Mouse (Mus musculus): ENCODE data around the gene Heatr1. TPM values are rescaled to one million over a fixed set of nuclear protein-coding genes. Genes with fewer than 3 reads are reported as not detected.

The Heatr1 gene
- polyA plus RNA-seq, 1 experiment = 20.8 TPM

DNA sequence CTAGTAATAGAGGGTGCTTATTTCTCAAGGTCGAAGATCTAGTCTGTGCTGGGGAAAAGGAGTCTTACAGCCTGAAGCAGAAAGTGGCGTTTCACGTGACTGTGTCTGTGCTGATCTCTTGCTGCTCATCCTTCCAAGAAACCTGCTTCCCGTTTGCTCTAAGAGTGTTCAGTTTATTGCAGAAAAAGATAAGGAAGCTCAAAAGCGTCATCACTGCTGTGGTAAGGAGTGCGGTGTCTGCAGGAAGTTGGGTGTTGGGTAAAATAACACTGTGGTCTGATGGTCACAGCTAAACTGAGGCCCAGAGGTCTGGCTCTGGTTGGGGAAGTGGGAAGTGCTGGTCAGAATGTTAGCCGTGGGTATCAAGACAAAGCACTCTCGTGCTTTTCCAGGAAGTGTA lies 17.2 kb downstream of the Heatr1 start:
- TF ChIP-seq POLR2A (IDR thresholded peaks at IDR 0.05; ENCODE audit: control insufficient read depth, low read depth, low read length) = no peak
- TF ChIP-seq CTCF (IDR thresholded peaks at IDR 0.05; ENCODE audit: control insufficient read depth, insufficient read depth, insufficient replicate concordance, low read depth, low read length) = no peak
- Histone ChIP-seq H3K4me3 (ENCODE audit: control insufficient read depth, low read depth, low read length) (no peak overlapping the region), H3K4me1 (ENCODE audit: control insufficient read depth, insufficient read depth, low read length) (no peaks in the 10 kb centered on the region), H3K27ac (ENCODE audit: control insufficient read depth, insufficient read depth, low read depth, low read length) (no peak overlapping the region), H3K36me3 (ENCODE audit: control insufficient read depth, insufficient read depth, low read length) (peaks cover 3% of the 10 kb centered on the region), H3K27me3 (ENCODE audit: control insufficient read depth, insufficient read depth, low read length) (no peaks in the 10 kb centered on the region)

DNA sequence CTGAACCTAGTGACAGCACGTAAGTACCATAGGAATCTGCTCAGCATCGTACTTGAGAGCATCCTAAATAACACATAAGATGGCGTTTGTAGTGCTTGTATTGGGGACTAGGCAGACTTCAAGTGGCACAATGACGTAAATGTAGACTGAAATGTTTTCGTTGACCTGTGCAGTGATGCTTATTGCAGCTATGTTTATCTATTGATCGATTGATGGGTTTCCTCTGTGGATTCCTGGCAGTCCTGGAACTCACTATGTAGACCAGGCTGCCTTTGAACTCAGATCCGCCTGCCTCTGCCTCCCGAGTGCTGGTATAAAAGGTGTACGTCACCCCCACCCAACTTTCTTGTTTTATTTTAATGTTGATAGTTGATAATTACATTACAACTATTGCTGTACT lies 25.8 kb downstream of the Heatr1 start:
- TF ChIP-seq CTCF (IDR thresholded peaks at IDR 0.05; ENCODE audit: control insufficient read depth, insufficient read depth, insufficient replicate concordance, low read depth, low read length) (no peak), POLR2A (IDR thresholded peaks at IDR 0.05; ENCODE audit: control insufficient read depth, low read depth, low read length) (no peak)
- Histone ChIP-seq H3K27ac (ENCODE audit: control insufficient read depth, insufficient read depth, low read depth, low read length) (no peak overlapping the region), H3K4me3 (ENCODE audit: control insufficient read depth, low read depth, low read length) (no peak overlapping the region), H3K36me3 (ENCODE audit: control insufficient read depth, insufficient read depth, low read length) (no peaks in the 10 kb centered on the region; the same call in 1 of the 2 replicates), H3K4me1 (ENCODE audit: control insufficient read depth, insufficient read depth, low read length) (no peaks in the 10 kb centered on the region), H3K27me3 (ENCODE audit: control insufficient read depth, insufficient read depth, low read length) (no peaks in the 10 kb centered on the region)

DNA sequence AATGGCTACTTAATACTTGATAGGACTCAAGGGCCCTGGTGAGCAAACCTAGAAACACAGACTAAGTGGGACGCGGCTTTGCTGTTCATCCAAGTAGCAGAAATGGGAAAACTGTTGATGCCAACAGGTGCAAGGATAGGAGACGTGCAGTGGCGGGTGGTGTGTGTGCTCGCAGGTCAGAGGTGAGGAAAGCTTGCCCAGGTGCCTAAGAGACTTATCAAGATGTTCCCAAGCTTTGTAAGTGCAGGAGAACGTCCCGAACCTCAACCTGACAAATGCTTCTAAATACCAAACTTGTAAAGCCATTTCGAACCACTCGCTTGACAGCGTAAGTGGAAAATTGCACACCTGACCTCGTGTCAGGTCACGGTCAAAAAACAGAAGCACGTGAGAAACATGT lies 33.7 kb downstream of the Heatr1 start:
- no peaks in the 10 kb centered on the region for H3K27me3 ChIP-seq (ENCODE audit: control insufficient read depth, insufficient read depth, low read length)
- no peak overlapping the region for H3K27ac ChIP-seq (ENCODE audit: control insufficient read depth, insufficient read depth, low read depth, low read length)
- no peak for TF ChIP-seq CTCF (IDR thresholded peaks at IDR 0.05; ENCODE audit: control insufficient read depth, insufficient read depth, insufficient replicate concordance, low read depth, low read length)
- no peak for TF ChIP-seq POLR2A (IDR thresholded peaks at IDR 0.05; ENCODE audit: control insufficient read depth, low read depth, low read length)
- H3K4me3 ChIP-seq (ENCODE audit: control insufficient read depth, low read depth, low read length) = no peak overlapping the region
- H3K4me1 ChIP-seq (ENCODE audit: control insufficient read depth, insufficient read depth, low read length) = no peaks in the 10 kb centered on the region
- H3K36me3 ChIP-seq (ENCODE audit: control insufficient read depth, insufficient read depth, low read length) = peaks cover 7% of the 10 kb centered on the region

DNA sequence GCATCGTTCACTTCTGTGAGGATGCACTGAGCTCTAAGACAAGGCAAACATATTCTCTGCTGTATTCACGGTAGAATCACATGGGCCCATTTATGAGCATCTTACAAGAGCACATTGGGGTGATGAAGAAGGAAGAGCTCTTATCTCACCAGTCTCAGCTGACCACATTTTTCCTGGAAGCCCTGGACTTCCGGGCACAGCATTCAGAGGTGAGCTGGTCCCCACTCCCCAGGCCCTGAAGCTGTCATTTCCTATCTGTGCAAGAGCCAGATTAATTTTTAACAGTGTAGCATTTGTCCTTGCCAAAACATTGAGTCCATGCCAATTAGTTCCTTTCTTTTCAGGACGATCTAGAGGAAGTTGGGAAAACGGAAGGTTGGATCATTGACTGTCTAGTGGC lies 39.0 kb downstream of the Heatr1 start:
- Histone ChIP-seq H3K27ac (ENCODE audit: control insufficient read depth, insufficient read depth, low read depth, low read length) (no peak overlapping the region), H3K4me1 (ENCODE audit: control insufficient read depth, insufficient read depth, low read length) (no peaks in the 10 kb centered on the region), H3K4me3 (ENCODE audit: control insufficient read depth, low read depth, low read length) (no peak overlapping the region), H3K36me3 (ENCODE audit: control insufficient read depth, insufficient read depth, low read length) (peaks cover 6% of the 10 kb centered on the region), H3K27me3 (ENCODE audit: control insufficient read depth, insufficient read depth, low read length) (no peaks in the 10 kb centered on the region)
- TF ChIP-seq POLR2A (IDR thresholded peaks at IDR 0.05; ENCODE audit: control insufficient read depth, low read depth, low read length) (no peak), CTCF (IDR thresholded peaks at IDR 0.05; ENCODE audit: control insufficient read depth, insufficient read depth, insufficient replicate concordance, low read depth, low read length) (no peak)

DNA sequence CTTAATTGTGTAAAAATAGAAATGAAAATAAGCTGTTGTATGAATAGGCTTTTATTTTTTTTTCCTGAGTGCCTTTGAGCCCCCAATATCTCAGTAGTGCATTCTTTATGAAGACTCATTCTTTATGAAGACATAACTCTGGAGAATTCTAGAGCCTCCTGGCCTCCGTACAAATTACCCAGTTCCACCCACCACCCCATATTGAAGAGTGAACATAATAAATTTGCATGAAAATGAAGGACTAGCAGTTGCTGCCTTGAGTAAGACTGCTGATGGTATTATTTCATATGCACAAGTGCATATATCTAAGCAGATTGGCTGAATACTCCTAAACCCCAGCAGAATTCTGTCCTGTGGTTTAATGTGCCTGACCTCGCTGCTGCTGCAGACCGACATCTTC lies 44.8 kb downstream of the Heatr1 start:
- TF ChIP-seq CTCF (IDR thresholded peaks at IDR 0.05; ENCODE audit: control insufficient read depth, insufficient read depth, insufficient replicate concordance, low read depth, low read length) = no peak
- TF ChIP-seq POLR2A (IDR thresholded peaks at IDR 0.05; ENCODE audit: control insufficient read depth, low read depth, low read length) = no peak
- Histone ChIP-seq H3K36me3 (ENCODE audit: control insufficient read depth, insufficient read depth, low read length) (no peaks in the 10 kb centered on the region; the same call in 1 of the 2 replicates), H3K27ac (ENCODE audit: control insufficient read depth, insufficient read depth, low read depth, low read length) (no peak overlapping the region), H3K4me1 (ENCODE audit: control insufficient read depth, insufficient read depth, low read length) (no peaks in the 10 kb centered on the region), H3K27me3 (ENCODE audit: control insufficient read depth, insufficient read depth, low read length) (no peaks in the 10 kb centered on the region), H3K4me3 (ENCODE audit: control insufficient read depth, low read depth, low read length) (no peak overlapping the region)

DNA sequence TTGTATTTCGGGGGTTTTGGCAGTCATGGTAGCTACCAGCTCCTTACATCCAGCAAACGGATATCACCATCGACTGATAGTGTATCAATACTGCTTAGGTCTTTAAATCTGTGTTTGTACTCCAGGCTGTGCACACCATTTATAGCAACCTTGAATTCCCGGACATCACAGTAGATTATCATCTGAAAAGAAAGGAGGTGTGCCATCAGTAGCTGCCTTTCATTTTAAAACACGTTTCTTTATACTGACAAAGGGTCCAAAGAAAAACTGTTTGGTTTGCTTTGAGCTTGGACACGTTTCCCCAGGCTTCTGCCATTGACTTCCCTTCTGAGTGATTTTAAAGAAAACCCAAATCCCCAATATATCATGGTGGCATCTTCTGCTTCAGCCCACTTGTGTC lies 46.0 kb downstream of the Heatr1 start:
- H3K4me3 ChIP-seq (ENCODE audit: control insufficient read depth, low read depth, low read length) = no peak overlapping the region
- TF ChIP-seq POLR2A (IDR thresholded peaks at IDR 0.05; ENCODE audit: control insufficient read depth, low read depth, low read length) = no peak
- TF ChIP-seq CTCF (IDR thresholded peaks at IDR 0.05; ENCODE audit: control insufficient read depth, insufficient read depth, insufficient replicate concordance, low read depth, low read length) = no peak
- no peaks in the 10 kb centered on the region for H3K4me1 ChIP-seq (ENCODE audit: control insufficient read depth, insufficient read depth, low read length)
- no peaks in the 10 kb centered on the region for H3K27me3 ChIP-seq (ENCODE audit: control insufficient read depth, insufficient read depth, low read length)
- H3K36me3 ChIP-seq (ENCODE audit: control insufficient read depth, insufficient read depth, low read length) = no peaks in the 10 kb centered on the region; the same call in 1 of the 2 replicates
- H3K27ac ChIP-seq (ENCODE audit: control insufficient read depth, insufficient read depth, low read depth, low read length) = no peak overlapping the region

DNA sequence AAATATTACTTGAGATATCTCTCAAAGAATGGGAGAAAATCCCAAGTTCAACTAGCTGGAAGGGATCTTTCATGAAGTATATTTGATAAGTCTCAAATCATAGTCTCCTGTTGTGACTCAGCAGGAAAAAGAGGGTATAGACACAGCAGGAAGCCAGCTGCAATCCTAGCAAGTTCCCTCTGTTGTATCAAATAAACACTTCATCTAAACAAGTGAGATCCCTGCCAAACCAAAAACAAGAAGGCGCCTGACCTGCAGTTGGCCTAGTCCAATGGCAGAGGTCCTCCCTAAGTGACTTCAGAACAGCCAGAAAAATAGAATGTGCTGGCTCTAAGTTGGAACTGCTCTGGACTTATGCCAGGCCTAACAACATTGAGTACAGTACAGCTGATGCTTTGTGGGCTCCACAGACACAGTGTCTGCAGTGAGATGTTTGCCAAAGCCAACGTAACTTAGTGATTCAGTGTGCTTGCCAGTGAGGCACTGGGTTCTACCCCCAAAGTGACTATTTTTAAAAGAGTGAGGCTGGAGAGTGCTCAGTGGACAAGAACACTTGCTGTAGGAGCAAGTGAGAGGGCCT lies 47.3 kb downstream of the Heatr1 start:
- no peak overlapping the region for H3K27ac ChIP-seq (ENCODE audit: control insufficient read depth, insufficient read depth, low read depth, low read length)
- no peak overlapping the region for H3K4me3 ChIP-seq (ENCODE audit: control insufficient read depth, low read depth, low read length)
- no peaks in the 10 kb centered on the region for H3K27me3 ChIP-seq (ENCODE audit: control insufficient read depth, insufficient read depth, low read length)
- no peaks in the 10 kb centered on the region for H3K4me1 ChIP-seq (ENCODE audit: control insufficient read depth, insufficient read depth, low read length)
- no peaks in the 10 kb centered on the region; the same call in 1 of the 2 replicates for H3K36me3 ChIP-seq (ENCODE audit: control insufficient read depth, insufficient read depth, low read length)
- TF ChIP-seq POLR2A (IDR thresholded peaks at IDR 0.05; ENCODE audit: control insufficient read depth, low read depth, low read length) = no peak
- TF ChIP-seq CTCF (IDR thresholded peaks at IDR 0.05; ENCODE audit: control insufficient read depth, insufficient read depth, insufficient replicate concordance, low read depth, low read length) = no peak

Measured in testis, adult 2 months (tissue).